Comparison of ENCODE assay signal across 13 mouse cellular contexts in the genomic region with DNA sequence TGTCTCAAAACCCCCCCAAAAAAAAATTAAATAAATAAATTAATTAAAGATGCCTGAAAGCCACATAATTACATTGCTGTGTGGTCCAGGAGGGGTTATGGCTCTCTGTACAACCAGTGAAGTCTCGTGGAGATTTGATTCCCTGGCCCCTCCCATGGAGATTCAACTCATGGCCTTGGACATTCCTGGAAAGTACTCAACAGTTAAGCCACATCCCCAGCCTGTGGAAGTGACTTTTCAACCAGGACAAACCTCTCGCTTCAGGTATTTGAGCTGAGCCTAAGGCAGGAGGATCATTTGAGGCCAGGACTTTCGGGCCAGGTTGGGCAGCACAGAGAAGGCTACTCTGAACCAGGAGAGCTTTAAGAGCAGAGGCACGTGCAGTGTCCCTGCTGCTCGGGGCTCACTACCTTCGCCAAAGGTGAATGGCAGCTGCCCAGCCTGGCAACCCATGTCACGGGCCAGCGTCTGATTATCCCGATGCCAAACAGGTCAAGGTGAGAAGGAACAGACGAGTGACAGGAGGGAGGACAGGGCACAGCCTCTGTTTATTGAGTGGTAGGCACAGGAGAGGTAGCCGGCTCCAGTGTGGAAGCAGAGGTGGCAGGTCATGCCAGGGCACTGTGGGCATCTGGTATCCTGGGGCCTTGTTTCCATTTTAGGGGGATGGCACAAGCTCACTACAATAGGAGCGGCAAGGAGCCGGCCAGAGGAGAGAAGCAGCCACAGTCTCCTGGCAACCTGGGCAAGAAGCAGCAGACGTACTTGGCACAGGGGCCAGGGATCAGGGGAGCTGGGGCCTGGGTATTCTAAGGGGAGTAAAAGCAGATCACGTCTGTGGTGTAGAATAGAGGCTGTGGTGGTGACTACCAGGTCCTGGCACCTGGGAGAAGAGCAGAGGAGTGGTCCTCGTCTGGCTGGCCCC. TPM values are rescaled to one million over a fixed set of nuclear protein-coding genes. Genes with fewer than 3 reads are reported as not detected.
A peak's percentile ranks its signal among the peaks of the same experiment; 100 is the strongest.
DNase-seq lines count a peak whose midpoint lies in the region; ATAC-seq and TF ChIP-seq lines count a peak whose summit lies in the region.
"Had no signal": no experiment of that assay in that cellular context is flagged by ENCODE, and none has a peak within 500 bp of the region (broad histone marks: within the 10 kb centered on the region; RNA-seq: fewer than 3 reads in every experiment).

No protein-coding gene starts in this region.

- no peak for ATAC-seq in cerebellum, adult (ENCODE audit: insufficient number of reproducible peaks, low FRiP score, low TSS enrichment)
- ATAC-seq in hindbrain, embryonic 13.5 days (ENCODE audit: low FRiP score): no peak
- ATAC-seq in hindbrain, postnatal 0 days: no peak
- ATAC-seq in lung, postnatal 0 days: no peak

- H3K9me3 ChIP-seq in hindbrain, embryonic 13.5 days: no peaks in the 10 kb centered on the region
- no peaks in the 10 kb centered on the region for H3K9me3 ChIP-seq in hindbrain, postnatal 0 days (ENCODE audit: low read length)
- H3K9me3 ChIP-seq in lung, postnatal 0 days (ENCODE audit: low read length): no peaks in the 10 kb centered on the region
- H3K9me3 ChIP-seq: embryonic facial prominence, embryonic 12.5 days; heart, embryonic 15.5 days had no signal

- peaks cover 57% of the 10 kb centered on the region for H3K4me1 ChIP-seq in hindbrain, embryonic 13.5 days (replicated peaks)
- H3K4me1 ChIP-seq in hindbrain, postnatal 0 days (ENCODE audit: insufficient read depth, low read length): peaks cover 29% of the 10 kb centered on the region
- H3K4me1 ChIP-seq in lung, postnatal 0 days (ENCODE audit: insufficient read depth, low read depth, low read length): peaks cover 6% of the 10 kb centered on the region

- 0 out of 2 replicates have a peak overlapping the region, but pooled peaks have one; percentile 98 for H3K4me2 ChIP-seq in hindbrain, embryonic 13.5 days
- no peak overlapping the region for H3K4me2 ChIP-seq in hindbrain, postnatal 0 days (ENCODE audit: low read depth, low read length)
- H3K4me2 ChIP-seq in lung, postnatal 0 days (replicated peaks; ENCODE audit: low read depth, low read length): no peak overlapping the region
- H3K4me2 ChIP-seq: embryonic facial prominence, embryonic 12.5 days; heart, embryonic 15.5 days; lung, embryonic 14.5 days had no signal

- no peak overlapping the region for H3K27ac ChIP-seq in hindbrain, embryonic 13.5 days
- H3K27ac ChIP-seq in hindbrain, postnatal 0 days: no peak overlapping the region
- no peak overlapping the region for H3K27ac ChIP-seq in lung, postnatal 0 days (ENCODE audit: low read length)
- H3K27ac ChIP-seq: embryonic facial prominence, embryonic 12.5 days; heart, embryonic 15.5 days had no signal

- no peak for TF ChIP-seq CTCF in hindbrain, postnatal 0 days (IDR thresholded peaks at IDR 0.05; ENCODE audit: low read depth)
- no peak for TF ChIP-seq CTCF in lung, postnatal 0 days (IDR thresholded peaks at IDR 0.05)

- TF ChIP-seq EP300 in lung, postnatal 0 days (IDR thresholded peaks at IDR 0.05): no peak

- H3K27me3 ChIP-seq in hindbrain, embryonic 13.5 days: peaks cover 47% of the 10 kb centered on the region
- H3K27me3 ChIP-seq in hindbrain, postnatal 0 days (ENCODE audit: insufficient read depth, low read length): peaks cover 2% of the 10 kb centered on the region
- peaks cover 30% of the 10 kb centered on the region; the same call in 1 of the 2 replicates for H3K27me3 ChIP-seq in lung, postnatal 0 days (replicated peaks; ENCODE audit: insufficient read depth, low read length)

- peak overlapping the region; percentile 47; the same call in 1 of the 2 replicates for H3K9ac ChIP-seq in hindbrain, embryonic 13.5 days
- no peak overlapping the region for H3K9ac ChIP-seq in hindbrain, postnatal 0 days (replicated peaks; ENCODE audit: low read length)
- H3K9ac ChIP-seq in lung, postnatal 0 days (replicated peaks; ENCODE audit: low read depth): no peak overlapping the region
- H3K9ac ChIP-seq: embryonic facial prominence, embryonic 12.5 days; heart, embryonic 15.5 days; lung, embryonic 14.5 days had no signal

- 83% methylated on average over 16 of the region's 16 CpGs for WGBS in hindbrain, embryonic 13.5 days
- WGBS in hindbrain, postnatal 0 days: 64% methylated on average over 16 of the region's 16 CpGs
- 75% methylated on average over 16 of the region's 16 CpGs for WGBS in lung, postnatal 0 days

- peaks cover 9% of the 10 kb centered on the region; the same call in 1 of the 2 replicates for H3K36me3 ChIP-seq in hindbrain, embryonic 13.5 days
- H3K36me3 ChIP-seq in hindbrain, postnatal 0 days (ENCODE audit: insufficient read depth, low read length): no peaks in the 10 kb centered on the region
- H3K36me3 ChIP-seq in lung, postnatal 0 days (ENCODE audit: insufficient read depth, low read length): no peaks in the 10 kb centered on the region
- H3K36me3 ChIP-seq: embryonic facial prominence, embryonic 12.5 days; heart, embryonic 15.5 days had no signal

- no peak overlapping the region for H3K4me3 ChIP-seq in hindbrain, embryonic 13.5 days
- H3K4me3 ChIP-seq in hindbrain, postnatal 0 days (ENCODE audit: low read length): no peak overlapping the region
- no peak overlapping the region for H3K4me3 ChIP-seq in lung, postnatal 0 days (ENCODE audit: low read depth, low read length)
- H3K4me3 ChIP-seq: embryonic facial prominence, embryonic 12.5 days; heart, embryonic 15.5 days had no signal

- peak; percentile 69 for DNase-seq in cerebellum, adult 11 months
- no peak for DNase-seq in hindbrain, postnatal 0 days (ENCODE audit: low spot score)
- DNase-seq in right cerebral cortex, postnatal 14 days: peak; percentile 4
- DNase-seq in right cerebral cortex, adult 2 months (ENCODE audit: low spot score in 2 of 2): no peak
- no peak for DNase-seq in lung, postnatal 0 days (ENCODE audit: low spot score)
- no peak for DNase-seq in thymus, postnatal 25 days
- DNase-seq: kidney, adult 18-20 months; lung, embryonic 14.5 days had no signal

RNA-seq across cellular contexts. Expression of a gene that starts 3.5 kb away (rescaled TPM):
- 1.7 and 2.2 TPM in 2 replicates for polyA plus RNA-seq in hindbrain, embryonic 13.5 days (2015; fragmentation: Nextera tagmentation; extraction: Ambion mirVana)
- total RNA-seq in hindbrain, postnatal 0 days (2014; rRNA removed): 13.3 and 17.6 TPM in 2 replicates
- polyA plus RNA-seq in hindbrain, postnatal 0 days (2015; fragmentation: Nextera tagmentation; extraction: Ambion mirVana): 15.9 and 21.7 TPM in 2 replicates
- polyA plus RNA-seq in lung, postnatal 0 days (2015; fragmentation: Nextera tagmentation; extraction: Ambion mirVana): 0.12 and 0.30 TPM in 2 replicates
- total RNA-seq: megakaryocyte-erythroid progenitor cell, adult 5-6 weeks had no signal

RNA-seq across cellular contexts. Expression of a gene that starts 3.9 kb away (rescaled TPM):
- 83.1 and 86.9 TPM in 2 replicates for polyA plus RNA-seq in hindbrain, embryonic 13.5 days (2015; fragmentation: Nextera tagmentation; extraction: Ambion mirVana)
- total RNA-seq in hindbrain, postnatal 0 days (2014; rRNA removed): 58.2 and 67.0 TPM in 2 replicates
- 86.6 and 88.0 TPM in 2 replicates for polyA plus RNA-seq in hindbrain, postnatal 0 days (2015; fragmentation: Nextera tagmentation; extraction: Ambion mirVana)
- polyA plus RNA-seq in lung, postnatal 0 days (2015; fragmentation: Nextera tagmentation; extraction: Ambion mirVana): 106 TPM in 2 replicates

RNA-seq across cellular contexts. Expression of a gene that starts 4.5 kb away (rescaled TPM):
- polyA plus RNA-seq in hindbrain, embryonic 13.5 days (2015; fragmentation: Nextera tagmentation; extraction: Ambion mirVana): 53.1 and 54.7 TPM in 2 replicates
- total RNA-seq in hindbrain, postnatal 0 days (2014; rRNA removed): 122 and 129 TPM in 2 replicates
- polyA plus RNA-seq in hindbrain, postnatal 0 days (2015; fragmentation: Nextera tagmentation; extraction: Ambion mirVana): 65.6 and 68.7 TPM in 2 replicates
- polyA plus RNA-seq in lung, postnatal 0 days (2015; fragmentation: Nextera tagmentation; extraction: Ambion mirVana): 33.5 and 35.9 TPM in 2 replicates

RNA-seq across cellular contexts. Expression of a gene that starts 12.6 kb away (rescaled TPM):
- 0.86 and 1.00 TPM in 2 replicates for polyA plus RNA-seq in hindbrain, embryonic 13.5 days (2015; fragmentation: Nextera tagmentation; extraction: Ambion mirVana)
- total RNA-seq in hindbrain, postnatal 0 days (2014; rRNA removed): 2.0 TPM in 1 of 2 replicates, not detected in the other
- polyA plus RNA-seq in hindbrain, postnatal 0 days (2015; fragmentation: Nextera tagmentation; extraction: Ambion mirVana): 2.9 and 3.7 TPM in 2 replicates
- 1.7 and 2.4 TPM in 2 replicates for polyA plus RNA-seq in lung, postnatal 0 days (2015; fragmentation: Nextera tagmentation; extraction: Ambion mirVana)
- total RNA-seq: megakaryocyte-erythroid progenitor cell, adult 5-6 weeks had no signal

RNA-seq across cellular contexts. Expression of a gene that starts 16.2 kb away (rescaled TPM):
- polyA plus RNA-seq in hindbrain, embryonic 13.5 days (2015; fragmentation: Nextera tagmentation; extraction: Ambion mirVana): 15.8 and 16.6 TPM in 2 replicates
- total RNA-seq in hindbrain, postnatal 0 days (2014; rRNA removed): 47.0 and 61.6 TPM in 2 replicates
- 11.8 and 12.3 TPM in 2 replicates for polyA plus RNA-seq in hindbrain, postnatal 0 days (2015; fragmentation: Nextera tagmentation; extraction: Ambion mirVana)
- polyA plus RNA-seq in lung, postnatal 0 days (2015; fragmentation: Nextera tagmentation; extraction: Ambion mirVana): 9.8 and 12.8 TPM in 2 replicates

Comparison
In these comparisons a context has a peak if more than half of its experiments do, and no peak if none do; other contexts are left out.
1. DNase-seq: peak in cerebellum, adult 11 months (single experiment) and right cerebral cortex, postnatal 14 days (single experiment); none in hindbrain, postnatal 0 days (single experiment), right cerebral cortex, adult 2 months (0 of 2), lung, postnatal 0 days (single experiment) and thymus, postnatal 25 days (single experiment).